Mouse (Mus musculus): ENCODE measurements around the gene Fmr1nb. TPM values are rescaled to one million over a fixed set of nuclear protein-coding genes. Genes with fewer than 3 reads are reported as not detected.
A peak's percentile ranks its signal among the peaks of the same experiment; 100 is the strongest.
"Not testable (repeated sequence)": the region's sequence is repeated elsewhere in the genome, so short reads cannot be mapped to it uniquely, and the experiment has no call there.

The Fmr1nb gene
- not detected for total RNA-seq (2021)
- long read RNA-seq = 0 reads

- no peak for DNase-seq (ENCODE audit: low spot score in 2 of 2)
These were observed at the start of gene Fmr1nb for GRCm38 (mm10) chrX:68761606-68762005. Gene Fmr1nb, plus strand, starts transcription at chrX:68761839.

- DNase-seq (ENCODE audit: low spot score in 2 of 2) = no peak
These were observed 24.7 kb upstream of the Fmr1nb start for GRCm38 (mm10) chrX:68736902-68737301.

- no peak for DNase-seq (ENCODE audit: low spot score in 2 of 2)
These were observed 21.6 kb upstream of the Fmr1nb start for GRCm38 (mm10) chrX:68740088-68740487.

GRCm38 (mm10) chrX:68820449-68820848 is 58.8 kb downstream of the Fmr1nb start:
- DNase-seq (ENCODE audit: low spot score in 2 of 2) = not testable (repeated sequence)

- DNase-seq (ENCODE audit: low spot score in 2 of 2) = peak in 1 of 2 experiments; percentile 2
These were observed 59.4 kb downstream of the Fmr1nb start, which contains the start of gene Gm14698 for GRCm38 (mm10) chrX:68821059-68821458. Gene Gm14698, plus strand, starts transcription at chrX:68821093.

GRCm38 (mm10) chrX:68839548-68840444 is 78.2 kb downstream of the Fmr1nb start:
- DNase-seq (ENCODE audit: low spot score in 2 of 2) = peak in 1 of 2 experiments; percentile 8

Other genes with a start within 250 kb of the Fmr1nb start
- 10 to 100 TPM; 52.6 to 57.9 TPM for gene Fmr1, start 83.3 kb upstream of the Fmr1nb start, total RNA-seq (2021)
- under 1 TPM in 1 of 2 experiments, not detected in 1; 0.61 TPM for gene Gm14698, start 59.3 kb downstream of the Fmr1nb start, total RNA-seq (2021)
- gene Gm6812, start 131.2 kb downstream of the Fmr1nb start, total RNA-seq (2021) = not detected